Mouse (Mus musculus) monocyte, adult 2 months (primary cell): ENCODE measurements around the gene Cpm.

Source experiments
- DNase-seq, 2 experiments: peaks; one replicate each; pipeline ENCODE4 v3.0.0; 2022; ENCODE audit warnings: low spot score in 2 of 2, low read depth in 1 of 2

Cpm gene

DNA sequence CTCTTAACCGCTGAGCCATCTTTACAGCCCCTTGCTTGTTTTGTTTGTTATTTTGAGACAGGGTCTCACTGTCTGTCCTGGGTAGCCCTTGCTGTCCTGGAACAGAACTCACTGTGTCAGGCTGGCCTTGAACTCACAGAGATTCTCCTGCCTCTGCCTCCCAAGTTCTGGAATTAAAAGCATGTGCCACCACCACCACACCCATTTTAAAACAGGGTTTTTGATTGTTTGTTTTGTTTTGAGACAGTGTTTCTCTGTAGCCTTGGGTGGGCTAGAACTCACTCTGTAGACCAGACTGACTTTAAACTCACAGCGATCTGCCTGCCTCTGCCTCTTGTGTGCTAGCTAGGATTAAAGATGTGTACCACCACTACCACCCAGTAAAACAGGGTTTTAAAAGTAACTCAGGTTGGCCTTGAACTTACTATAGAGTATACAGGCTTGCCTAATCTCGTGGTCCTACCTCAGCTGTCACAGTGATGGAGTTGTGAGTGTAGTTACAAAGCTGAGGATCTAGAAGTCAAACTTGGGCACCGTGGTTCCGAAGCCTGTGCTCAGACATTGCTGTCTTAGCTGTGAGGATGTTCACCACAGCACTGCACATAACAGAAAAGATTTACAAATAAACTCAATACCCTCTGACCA lies 4.4 kb downstream of the Cpm start:
- no peak for DNase-seq

DNA sequence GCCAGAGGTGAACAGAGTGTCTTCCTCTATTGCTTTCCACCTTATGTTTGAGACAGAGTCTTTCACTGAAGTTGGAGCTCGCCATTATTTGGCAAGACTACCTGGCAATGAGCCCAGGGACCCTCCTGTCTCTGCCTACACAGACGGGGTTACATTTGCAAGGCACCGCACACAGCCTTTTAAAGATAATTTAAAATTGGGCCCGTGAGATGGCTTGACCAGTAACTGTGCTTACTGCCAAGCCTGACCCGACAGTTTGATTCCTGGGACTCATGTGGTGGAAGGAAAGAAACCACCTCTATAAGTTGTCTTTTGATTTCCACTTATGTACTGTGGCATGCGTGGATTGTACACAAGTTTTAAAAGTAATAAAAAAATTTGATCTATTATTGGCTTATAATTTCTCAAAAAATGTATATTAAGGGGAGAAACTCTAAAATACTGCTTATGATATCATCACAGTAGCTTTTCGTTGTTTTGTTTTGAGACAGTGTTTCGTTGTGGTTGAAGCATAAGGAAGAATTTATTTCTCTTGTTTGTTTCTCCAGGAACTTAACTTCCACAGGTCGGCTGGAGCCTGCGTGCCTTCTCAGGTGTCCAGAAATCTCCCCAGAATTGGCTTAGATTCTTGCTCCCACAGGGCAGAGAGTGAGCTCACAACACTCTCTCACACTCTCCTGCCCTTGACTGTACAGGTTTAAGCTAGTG lies 5.2 kb downstream of the Cpm start:
- DNase-seq = no peak

DNA sequence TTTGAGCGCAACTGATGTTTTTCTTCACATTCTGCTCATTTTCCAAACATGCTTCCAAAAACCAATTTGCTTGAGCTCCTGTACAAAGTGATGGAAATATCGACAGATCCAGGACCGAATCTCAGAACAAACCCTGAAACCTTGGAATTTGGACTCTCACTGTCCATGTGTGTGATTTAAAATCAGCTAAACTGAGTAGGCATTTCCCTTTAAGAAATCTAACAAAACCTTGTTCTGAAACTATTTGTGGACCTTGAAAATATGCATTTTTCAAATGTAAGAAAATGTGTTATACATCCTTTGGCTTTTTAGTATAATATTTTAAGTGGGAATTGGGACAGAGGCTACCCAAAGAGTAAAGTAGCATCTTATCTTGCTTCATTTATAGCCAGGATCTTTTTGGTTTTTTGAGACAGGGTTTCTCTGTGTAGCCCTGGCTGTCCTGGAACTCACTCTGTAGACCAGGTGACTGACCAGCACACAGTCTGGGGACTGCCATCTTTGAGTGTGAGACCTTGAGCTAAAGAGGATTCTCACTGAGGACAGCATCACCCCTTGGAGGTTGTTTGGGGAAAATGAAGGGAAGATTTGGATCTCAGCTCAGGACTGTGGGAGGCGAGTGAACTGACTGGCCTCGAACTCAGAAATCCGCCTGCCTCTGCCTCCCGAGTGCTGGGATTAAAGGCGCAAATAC lies 5.9 kb downstream of the Cpm start:
- DNase-seq = no peak

DNA sequence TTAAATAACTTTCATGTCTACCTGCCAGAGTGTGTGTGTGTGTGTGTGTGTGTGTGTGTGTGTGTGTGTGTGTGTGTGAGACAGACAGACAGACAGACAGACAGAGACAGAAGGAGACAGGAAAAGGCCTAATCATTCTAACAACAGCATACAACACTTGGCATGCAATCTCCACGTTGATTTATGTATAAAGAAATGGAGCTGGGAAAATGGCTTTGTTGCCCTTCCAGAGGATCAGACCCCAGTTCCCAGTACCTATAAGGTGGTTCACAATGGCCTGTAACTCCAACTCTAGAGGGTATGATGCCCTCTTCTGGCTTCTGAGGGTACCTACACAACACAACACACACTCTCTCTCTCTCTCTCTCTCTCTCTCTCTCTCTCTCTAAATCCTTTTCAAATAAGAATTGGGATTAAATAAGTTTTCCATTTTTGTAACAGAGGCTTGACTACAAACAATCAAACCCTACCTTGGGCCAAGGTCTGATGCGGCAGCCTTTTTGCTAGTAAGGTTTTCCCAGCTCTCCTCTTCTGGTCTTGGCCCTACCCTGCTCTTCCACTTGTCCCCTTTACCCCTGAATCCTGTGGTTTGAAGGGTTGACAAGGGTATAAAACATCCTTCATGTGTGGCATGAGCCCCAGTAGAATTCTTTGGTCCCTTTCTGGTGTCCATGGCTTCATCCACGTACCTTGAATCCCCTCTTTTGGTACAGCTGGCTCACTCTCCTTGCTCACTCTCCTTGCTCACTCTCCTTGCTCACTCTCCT lies 6.7 kb downstream of the Cpm start:
- DNase-seq = no peak

DNA sequence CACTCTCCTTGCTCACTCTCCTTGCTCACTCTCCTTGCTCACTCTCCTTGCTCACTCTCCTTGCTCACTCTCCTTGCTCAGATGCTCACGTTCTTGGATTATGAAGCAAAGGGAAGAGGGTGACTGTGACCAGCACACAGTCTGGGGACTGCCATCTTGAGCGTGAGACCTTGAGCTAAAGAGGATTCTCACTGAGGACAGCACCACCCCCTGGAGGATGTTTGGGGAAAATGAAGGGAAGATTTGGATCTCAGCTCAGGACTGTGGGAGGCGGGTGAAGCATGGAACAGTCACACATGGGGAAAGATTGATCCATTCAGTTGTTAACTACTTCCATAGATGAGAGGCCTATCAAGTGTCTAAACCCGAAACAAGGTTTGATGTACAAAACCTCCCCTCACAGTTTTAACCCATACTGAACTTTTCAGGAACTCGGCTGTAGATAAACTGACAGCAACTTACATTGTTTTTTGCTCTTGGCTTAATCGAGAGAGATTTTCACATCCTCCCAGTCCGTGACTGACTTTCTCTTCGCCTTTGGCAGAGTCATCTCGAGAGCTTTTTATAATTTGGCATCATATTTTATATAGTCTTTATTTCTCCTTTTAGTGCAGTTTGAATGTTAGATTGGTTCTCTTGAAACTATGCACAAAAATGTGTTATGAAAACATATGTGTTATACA lies 7.9 kb downstream of the Cpm start:
- DNase-seq = no peak

DNA sequence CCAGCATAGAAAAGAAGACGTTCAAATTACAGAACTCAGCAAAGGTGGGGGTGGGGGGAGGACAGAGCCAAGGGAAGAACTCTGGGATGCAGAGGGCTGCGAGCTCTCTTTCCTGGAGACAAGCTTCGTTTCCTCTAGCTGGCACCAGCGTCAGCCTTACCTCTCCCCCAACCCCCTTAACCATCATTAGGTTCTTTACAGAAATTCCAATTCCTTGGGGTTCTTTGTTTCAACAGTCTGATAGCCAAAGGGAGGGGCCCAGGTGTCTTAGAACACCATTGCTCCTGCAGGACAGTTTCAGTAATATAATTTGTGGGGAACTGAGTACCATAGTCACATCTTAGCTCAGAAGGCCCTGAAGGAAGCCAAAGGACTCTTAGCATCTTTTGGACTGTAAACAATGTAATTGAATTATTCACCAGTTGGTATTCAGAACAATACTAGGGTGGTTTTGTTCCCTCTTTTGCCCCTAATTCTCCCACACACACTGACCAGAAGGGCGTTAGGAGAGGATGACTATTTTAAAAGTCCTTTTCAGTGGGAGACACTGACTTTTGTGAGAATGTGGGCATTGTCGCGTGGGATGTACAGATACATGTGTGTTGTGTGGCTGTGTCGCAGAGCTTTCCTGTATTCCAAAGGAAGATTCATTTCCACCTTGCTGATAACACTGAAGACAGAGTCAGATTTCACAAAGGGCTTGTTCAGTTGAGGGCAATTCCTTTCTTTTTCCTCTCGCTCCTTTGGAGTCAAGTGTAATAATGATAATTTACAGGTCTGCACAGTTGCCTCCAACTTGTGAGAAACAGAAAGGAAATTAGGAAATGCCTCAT lies 8.7 kb downstream of the Cpm start:
- DNase-seq = no peak

DNA sequence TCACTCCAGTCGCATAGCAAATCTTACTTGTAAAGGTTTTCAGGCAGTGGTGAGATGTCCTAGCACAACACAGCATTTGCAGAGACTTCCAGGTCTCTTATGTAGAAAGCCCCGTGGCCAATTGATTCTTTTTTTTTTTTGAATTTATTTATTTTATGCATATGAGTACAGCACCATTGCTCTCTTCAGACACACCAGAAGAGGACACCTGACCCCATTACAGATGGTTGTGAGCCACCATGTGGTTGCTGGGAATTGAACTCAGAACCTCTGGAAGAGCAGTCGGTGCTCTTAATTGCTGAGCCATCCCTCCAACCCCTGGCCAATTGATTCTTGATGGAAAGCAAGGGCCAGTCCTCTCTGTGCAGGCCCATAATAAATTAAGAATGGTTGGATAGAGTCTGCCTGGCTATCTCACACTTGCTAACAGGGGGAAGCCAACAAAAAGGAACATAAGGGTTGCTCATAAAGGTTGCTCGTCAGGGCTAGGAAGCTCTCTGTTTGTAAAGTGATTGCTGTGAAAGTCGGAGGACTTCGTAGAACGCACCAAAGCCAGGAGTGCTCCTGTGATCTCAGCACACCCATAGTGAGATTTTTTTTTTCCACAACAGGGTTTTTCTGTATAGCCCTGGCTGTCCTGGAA lies 9.4 kb downstream of the Cpm start:
- DNase-seq = no peak

DNA sequence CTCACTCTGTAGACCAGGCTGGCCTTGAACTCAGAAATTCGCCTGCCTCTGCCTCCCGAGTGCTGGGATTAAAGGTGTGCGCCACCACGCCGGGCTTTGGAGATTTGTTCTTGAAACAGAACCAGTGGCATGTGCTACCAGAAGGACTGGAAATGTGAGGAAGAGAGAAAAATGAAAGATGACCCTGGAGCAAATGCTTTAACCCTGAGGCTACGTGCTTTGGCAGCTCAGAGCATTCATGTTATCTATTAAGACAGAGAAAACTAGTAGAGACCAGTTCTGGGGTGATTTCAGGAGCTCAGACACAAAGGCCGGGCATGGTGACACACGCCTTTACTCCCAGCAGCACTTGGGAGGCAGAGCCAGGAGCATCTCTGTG lies 9.9 kb downstream of the Cpm start:
- no peak for DNase-seq

DNA sequence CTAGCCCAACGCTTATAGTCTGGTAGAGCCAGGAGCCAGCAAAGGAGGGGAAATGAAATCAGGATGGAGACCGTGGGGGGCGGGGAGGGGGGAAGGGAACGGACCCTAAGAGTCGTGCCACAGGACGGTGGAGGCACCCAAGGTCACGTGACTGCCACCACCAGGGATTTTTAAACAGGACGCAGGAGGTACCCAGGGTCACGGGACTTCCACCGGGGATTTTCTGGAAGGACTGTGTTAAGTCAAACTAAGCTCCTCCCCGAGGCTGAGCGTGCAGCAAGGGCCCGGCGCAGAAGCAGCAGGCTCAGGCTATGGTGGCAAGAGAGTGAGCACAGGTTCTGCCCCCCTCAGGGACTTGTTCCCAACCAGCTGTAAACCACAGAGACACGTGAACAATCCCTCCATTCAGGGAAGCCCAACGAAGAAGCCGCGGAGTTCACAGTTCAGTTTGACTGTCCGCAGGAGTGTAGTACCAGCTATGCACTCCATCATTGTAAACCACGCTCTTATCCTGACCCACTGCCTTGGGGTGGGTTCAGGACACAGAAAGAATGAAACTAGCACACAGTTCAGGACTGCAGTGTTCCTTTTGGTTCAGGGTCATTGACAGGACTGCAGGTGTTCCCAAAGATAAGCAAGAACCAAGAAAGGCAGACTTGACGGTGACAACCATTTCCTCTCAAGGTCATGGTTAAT lies 10.7 kb downstream of the Cpm start:
- DNase-seq = no peak

DNA sequence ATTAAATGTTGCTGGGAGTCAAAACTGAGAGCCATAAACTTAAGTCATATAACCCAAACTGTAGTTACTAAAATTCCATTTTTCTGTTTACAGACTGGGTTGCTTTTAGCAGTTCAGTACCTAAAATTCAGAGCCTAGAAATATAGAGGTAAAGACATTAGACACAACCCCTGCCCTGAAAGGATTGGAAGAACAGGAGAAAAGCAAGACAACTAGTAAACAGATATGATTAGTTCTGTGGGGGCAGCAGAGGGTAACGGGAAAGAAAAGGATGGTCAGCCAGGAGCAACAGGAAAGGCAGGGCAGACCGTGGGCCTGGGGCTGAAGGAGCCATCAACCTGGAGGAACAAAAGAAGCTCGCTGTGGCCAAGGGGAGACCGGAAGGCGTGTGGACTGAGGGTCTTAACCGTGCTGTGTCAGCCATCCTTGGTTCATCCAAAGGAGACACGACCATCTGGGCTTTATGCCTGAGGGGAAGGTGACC lies 11.3 kb downstream of the Cpm start:
- no peak for DNase-seq

DNA sequence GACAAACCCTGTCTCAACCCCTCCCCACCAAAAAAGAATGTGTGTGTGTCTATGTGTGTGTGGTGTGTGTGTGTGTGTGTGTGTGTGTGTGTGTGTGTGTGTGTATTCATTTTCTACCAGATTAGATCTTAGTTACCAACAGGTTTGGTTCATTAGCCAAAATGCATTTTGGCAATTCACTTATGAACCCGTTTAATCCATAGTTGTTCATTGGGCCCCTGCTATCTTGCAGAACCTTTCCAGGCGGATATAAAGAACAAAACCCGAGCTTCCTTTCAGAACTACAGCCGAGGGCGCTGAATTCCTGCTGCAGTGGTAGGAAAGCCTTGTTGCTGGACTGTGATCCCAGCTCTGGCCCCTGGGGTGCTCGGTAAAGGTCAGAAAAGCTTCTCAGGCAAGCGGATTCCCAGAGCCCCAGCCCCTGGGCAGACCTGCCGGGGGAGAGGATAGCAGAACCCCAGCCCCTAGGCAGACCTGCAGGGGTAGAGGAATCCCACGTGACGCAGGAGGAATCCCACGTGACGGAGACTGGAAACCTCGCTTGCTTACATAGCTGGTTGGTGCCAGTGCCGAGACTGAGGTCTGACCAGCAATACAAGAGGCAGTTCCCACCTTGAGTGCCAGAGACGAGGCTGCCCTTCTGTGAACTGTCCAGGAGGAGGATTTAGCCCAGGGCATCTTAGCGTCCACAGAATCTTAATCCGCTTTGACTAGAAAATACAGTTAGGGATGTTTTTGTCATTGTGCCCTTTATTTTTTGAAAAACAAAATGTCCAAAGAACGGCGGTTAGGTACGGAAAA lies 12.3 kb downstream of the Cpm start:
- DNase-seq = no peak

DNA sequence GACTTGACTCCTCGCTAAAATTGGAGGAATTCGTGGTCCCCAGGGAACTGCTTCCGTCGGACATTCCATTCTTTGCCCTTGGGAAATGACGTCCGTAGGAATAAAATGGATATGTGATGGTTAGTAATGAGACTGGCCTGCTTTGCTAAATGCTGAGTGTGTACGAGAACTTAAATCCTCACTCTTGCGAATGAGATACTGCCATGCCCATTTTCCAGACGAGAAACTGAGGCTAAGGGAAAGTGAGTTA lies 12.8 kb downstream of the Cpm start:
- no peak for DNase-seq

DNA sequence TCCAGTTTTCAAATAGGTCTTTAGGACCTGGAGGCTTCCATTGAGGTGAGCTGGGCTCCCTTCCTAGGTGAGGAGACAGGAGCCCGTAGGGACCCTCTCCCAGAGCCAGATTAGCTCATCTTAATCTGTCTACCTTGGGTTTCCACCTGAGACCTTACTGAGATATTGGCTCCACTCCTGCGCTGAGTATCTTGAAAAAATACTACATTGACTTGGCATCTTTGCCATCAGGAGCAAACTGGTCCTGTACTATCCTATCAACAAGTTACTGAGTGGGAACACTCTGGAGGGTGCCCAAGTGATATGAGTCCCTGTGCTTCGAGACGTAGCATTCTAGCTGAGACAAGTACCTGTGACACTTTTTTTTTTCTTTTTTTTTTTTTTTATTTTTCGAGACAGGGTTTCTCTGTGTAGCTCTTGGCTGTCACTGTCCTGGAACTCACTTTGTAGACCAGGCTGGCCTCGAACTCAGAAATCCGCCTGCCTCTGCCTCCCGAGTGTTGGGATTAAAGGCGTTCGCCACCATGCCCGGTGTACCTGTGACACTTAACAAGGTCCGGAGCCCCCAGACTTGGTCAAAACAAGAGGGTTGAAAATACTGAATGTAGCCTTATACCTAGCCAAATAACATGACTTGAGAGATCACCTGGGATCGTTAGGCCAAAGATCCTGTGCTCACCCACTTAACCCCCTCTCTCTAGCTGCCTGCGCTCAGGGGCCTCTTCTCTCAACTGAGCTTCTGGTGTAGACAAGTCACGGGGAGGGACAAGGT lies 13.4 kb downstream of the Cpm start:
- no peak for DNase-seq

DNA sequence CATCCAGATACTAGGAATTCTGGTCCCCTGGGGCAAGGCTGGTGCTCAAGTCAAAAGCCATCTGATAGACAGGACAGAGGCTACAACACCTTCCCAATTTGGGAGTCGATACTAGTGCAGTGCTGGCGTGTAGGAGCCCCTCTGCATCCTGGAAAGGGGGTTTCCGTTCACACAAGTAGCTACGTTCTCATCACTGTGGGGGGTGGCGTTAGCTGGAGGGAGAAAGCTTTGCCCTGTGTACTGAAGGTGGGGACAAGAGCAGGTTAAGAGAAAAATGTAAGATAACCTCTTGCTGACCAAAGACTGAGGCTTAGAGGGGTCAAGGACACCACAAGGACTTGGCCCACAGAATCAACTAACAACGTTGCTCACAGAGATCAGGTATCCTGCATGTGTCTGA lies 14.0 kb downstream of the Cpm start:
- DNase-seq = no peak

DNA sequence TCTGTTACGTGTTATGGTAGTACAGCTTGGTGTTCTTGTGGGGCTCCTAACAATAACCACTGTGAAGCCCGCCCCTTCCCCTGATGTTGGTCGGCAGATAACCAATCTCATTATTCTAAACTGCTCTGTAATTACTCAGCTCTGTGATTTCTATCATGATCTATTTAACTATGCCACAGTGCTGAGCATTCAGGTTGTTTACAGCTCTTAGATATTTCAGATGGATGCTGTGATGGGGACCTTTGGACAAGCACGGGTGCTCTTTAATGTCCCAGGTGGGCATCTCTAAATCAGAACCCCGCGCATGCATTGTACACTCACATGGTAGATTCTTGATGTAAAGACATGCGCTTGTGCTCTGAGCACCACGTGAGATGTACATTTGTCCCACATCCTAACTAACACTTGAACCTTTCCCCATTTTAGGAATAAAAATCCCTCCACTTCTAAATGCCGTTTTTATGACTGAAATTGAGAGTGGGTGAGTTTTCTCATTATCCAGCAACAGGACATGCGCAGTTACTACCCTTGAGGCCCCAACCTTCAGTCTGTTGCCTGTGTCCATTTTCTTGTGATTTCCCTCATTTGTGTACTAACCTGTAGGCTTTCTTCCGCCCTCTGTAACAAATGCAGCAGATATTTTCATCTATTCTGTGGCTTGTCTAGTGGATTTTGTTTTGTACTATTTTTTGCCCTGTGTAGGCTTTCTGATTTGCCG lies 14.6 kb downstream of the Cpm start:
- DNase-seq = no peak

DNA sequence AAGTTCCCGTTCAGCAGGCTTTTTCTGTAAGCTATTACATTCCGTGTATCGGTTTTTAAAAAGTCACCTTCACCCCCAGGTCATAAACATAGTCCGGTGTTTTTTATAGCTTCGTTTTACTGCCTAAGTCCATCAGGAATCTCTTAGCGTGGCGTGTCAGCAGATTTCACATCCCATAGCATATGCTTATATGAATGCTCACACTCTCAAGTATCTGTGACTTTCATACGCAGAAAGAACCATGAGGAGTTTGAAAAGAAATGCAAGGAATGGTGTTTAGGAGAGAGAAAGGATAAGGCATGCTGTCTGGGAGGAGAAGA lies 15.1 kb downstream of the Cpm start:
- no peak for DNase-seq

DNA sequence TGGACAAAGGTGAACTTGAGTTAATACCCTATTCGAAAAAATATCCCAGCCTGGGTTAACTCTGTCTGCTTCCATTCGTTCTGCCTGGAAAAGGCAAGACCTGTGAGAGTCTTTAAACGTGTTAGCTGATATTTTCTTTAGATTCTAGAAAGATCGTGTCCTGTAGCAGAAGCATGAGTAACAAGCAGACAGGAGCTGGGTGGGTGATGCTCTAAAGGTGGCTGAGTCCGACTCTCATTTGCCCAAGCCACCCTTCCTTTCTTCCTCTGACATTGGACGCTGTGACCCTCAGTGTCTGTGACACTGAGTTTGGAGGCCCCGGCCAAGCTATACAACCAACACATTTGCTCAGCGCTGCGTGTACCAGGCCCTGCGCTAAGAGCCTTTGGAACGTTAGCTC lies 15.5 kb downstream of the Cpm start:
- DNase-seq = no peak
